Mouse (Mus musculus) lung, postnatal 0 days (tissue): ENCODE data around the gene Olfr78.

Experiments
- CTCF ChIP-seq: IDR thresholded peaks from 2 replicates; pipeline ENCODE4 v1.5.1; 2016; ENCODE audit warnings: antibody characterized with exemption, mild to moderate bottlenecking
- EP300 ChIP-seq: IDR thresholded peaks from 2 replicates; pipeline ENCODE4 v1.6.1; 2016; ENCODE audit warnings: antibody characterized with exemption, mild to moderate bottlenecking, control low read depth

GRCm38 (mm10) chr7:102701915-102702314 is 57.4 kb downstream of the Olfr78 start, which contains the start of gene Olfr558:
- TF ChIP-seq CTCF (no peak), EP300 (no peak)
